Mouse (Mus musculus): ENCODE data around the gene Lrp1. TPM values are rescaled to one million over a fixed set of nuclear protein-coding genes. Genes with fewer than 3 reads are reported as not detected.
A peak's percentile ranks its signal among the peaks of the same experiment; 100 is the strongest.

Lrp1 gene
- total RNA-seq, 2 experiments from 2014 or later, result 341 to 357 TPM

DNA sequence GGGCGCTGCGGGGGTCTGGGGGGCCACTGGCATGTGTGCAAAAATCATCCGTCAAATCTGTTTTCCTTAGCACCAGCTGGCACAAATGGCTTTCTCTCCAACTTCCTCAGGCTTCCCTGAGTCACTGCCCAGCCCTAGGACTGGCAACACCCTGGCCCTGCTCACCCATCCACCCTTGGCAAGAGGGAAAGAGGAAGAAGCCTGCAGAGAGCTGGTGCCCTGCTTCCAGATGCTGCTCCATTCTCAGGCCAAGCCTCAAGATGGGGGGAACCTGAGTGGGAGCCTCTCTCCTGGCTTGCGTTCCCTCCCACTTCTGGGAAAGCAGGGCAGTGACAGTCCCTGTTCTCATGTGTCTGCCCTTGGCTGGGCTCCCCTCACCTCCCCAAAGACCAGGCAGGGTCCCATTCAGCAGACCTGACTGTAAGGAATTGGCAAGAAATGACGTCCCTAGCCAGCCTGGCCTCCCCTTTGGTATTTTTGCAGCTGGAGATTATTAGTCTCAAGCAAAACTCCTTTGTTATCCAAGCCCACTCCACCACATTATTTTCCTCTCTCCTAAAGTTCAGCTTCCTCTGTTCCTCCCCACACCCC lies 23.5 kb downstream of the Lrp1 start:
- Histone ChIP-seq H3K4me3 (no peak overlapping the region), H3K27ac (peak overlapping the region; percentile 86)
- DNase-seq (ENCODE audit: extremely low spot score in 1 of 2, low spot score in 2 of 2), result no peak
- no peak for TF ChIP-seq CTCF (IDR thresholded peaks at IDR 0.05)
- intact Hi-C loops (cut with DNase I), result no loop called here

DNA sequence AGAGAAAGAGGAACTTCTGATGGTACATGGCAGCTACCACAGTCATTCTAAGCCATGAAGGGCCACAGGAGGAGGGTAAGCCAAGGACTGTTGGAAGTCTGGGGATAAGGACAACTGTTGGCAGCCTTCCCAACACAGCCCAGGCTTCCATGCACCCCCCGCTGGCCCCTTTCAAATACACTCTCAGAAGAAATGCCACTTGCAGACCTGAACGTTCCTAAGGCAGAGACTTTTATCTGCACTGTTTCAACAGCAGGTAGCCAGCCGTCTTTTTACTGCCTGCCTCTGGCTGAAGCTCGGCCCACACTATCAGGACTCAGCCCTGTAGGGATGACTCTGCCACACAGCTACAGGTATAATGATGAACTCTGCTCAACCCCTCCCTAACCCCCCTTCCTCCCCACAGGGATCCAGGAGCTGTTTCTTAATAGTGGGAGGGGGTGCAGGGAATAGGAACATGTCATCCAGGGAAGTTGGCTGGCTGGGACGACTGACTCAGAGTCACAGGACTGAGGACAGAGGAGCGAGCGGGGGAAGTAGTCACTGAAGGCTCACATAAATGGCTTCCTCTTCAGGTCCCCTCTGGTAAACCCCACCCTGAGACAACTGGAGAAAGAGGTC lies 24.5 kb downstream of the Lrp1 start:
- H3K27ac ChIP-seq, result peak overlapping the region; percentile 87
- intact Hi-C loops (cut with DNase I), result loop anchor here (1.0 kb wide), 1 partner anchor 19 kb away; no protein-coding TSS in a partner anchor
- no peak for DNase-seq (ENCODE audit: extremely low spot score in 1 of 2, low spot score in 2 of 2)
- no peak overlapping the region for H3K4me3 ChIP-seq
- TF ChIP-seq CTCF (IDR thresholded peaks at IDR 0.05), result no peak

DNA sequence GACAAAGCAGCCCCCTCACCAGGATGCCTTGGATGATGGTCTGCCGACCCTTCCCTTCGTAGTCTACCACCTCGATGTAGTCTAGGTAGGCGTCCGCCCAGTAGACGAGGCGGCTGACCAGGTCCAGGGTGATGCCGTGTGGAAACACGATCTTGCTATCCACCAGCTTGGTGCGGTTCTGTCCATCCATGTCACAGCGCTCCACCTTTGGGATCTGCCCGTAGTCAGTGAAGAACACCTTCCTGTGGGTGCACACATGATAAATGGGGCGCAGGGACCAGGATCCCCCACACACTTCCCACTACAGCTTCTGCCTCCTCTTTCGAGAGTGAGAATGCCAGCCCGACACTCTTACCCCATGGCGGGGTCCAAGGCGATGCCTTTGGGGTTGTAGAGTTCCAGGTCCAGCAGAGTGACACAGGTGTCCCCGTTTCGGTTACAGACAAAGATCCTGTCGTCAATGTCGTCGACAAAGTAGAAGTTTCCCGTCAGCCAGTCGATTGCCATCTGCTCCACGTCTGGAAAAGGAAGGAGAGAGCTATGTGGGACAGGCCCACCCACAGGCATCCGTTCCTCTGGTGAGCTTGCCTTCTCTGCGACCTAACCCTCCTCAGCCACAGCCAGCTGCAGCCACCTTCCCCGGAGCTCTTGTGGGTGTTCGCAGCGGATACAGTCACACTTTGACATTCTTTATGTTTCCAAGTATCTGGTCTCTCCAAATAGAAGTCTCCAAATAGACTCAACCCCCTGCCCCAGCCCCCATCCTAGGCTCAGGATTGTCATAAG lies 25.8 kb downstream of the Lrp1 start:
- intact Hi-C loops (cut with DNase I), result no loop called here
- H3K27ac ChIP-seq, result peak overlapping the region; percentile 87
- no peak for TF ChIP-seq CTCF (IDR thresholded peaks at IDR 0.05)
- peak in 1 of 2 experiments; percentile 58 for DNase-seq (ENCODE audit: extremely low spot score in 1 of 2, low spot score in 2 of 2)
- H3K4me3 ChIP-seq, result no peak overlapping the region

DNA sequence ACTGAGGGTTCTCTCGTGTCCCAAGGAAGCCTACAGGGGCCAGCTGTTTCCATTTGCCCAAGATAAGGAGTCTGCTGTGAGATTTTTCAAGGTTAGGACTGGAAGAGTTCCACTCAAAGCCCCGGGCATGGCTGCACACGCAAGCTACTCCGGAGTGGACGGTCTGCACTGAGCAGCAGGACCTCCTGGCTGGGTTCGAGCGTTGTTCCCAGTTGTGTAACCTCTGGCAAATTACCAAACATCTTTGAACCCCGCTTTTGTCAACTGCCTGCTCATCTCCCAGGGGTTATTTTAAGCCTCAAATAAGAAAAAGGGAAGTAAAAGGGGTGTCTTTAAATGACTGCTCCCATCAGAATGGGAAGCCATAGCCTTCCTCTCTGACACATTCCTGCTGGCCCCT lies 26.5 kb downstream of the Lrp1 start:
- TF ChIP-seq CTCF (IDR thresholded peaks at IDR 0.05), result no peak
- no peak overlapping the region for H3K4me3 ChIP-seq
- no peak for DNase-seq (ENCODE audit: extremely low spot score in 1 of 2, low spot score in 2 of 2)
- intact Hi-C loops (cut with DNase I), result no loop called here
- peak overlapping the region; percentile 87 for H3K27ac ChIP-seq

DNA sequence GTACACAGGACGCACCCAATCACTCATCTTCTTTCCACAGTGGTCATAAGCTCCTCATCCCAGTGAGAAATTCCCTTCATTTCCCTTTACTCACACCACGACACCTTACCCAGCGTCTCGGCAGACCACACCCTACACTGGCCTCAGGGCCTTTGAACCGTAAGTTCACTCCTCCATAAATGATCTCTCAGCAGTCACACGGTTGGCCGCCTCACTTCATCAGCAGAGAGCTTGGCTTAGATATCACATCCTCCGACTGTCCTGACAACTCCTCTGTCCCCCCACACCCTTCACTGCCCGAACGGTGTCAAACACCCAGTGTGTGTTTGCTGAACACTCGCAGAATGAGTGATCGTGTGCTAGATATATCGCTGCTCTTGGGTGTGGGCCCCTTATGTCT lies 28.1 kb downstream of the Lrp1 start:
- no peak overlapping the region for H3K27ac ChIP-seq
- H3K4me3 ChIP-seq, result no peak overlapping the region
- intact Hi-C loops (cut with DNase I), result no loop called here
- TF ChIP-seq CTCF (IDR thresholded peaks at IDR 0.05), result no peak
- DNase-seq (ENCODE audit: extremely low spot score in 1 of 2, low spot score in 2 of 2), result no peak

DNA sequence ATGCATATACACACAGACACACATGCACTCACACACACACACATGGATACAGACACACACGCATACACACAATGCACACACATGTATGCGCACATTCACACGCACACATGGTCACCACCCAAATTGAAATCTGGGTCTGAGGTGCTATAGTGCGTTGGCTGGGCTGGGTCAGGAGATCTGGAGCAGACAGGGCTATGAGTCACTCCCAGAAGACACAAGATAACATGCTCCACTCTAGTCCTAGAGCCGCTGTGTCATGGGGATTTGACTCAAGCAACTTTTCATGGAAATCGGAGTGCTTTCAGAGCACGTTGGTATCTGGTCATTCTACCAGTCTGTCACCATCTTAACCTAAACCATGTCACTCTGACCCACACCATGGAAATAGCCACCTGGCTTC lies 28.5 kb downstream of the Lrp1 start:
- intact Hi-C loops (cut with DNase I), result no loop called here
- H3K27ac ChIP-seq, result no peak overlapping the region
- TF ChIP-seq CTCF (IDR thresholded peaks at IDR 0.05), result no peak
- DNase-seq (ENCODE audit: extremely low spot score in 1 of 2, low spot score in 2 of 2), result no peak
- no peak overlapping the region for H3K4me3 ChIP-seq

DNA sequence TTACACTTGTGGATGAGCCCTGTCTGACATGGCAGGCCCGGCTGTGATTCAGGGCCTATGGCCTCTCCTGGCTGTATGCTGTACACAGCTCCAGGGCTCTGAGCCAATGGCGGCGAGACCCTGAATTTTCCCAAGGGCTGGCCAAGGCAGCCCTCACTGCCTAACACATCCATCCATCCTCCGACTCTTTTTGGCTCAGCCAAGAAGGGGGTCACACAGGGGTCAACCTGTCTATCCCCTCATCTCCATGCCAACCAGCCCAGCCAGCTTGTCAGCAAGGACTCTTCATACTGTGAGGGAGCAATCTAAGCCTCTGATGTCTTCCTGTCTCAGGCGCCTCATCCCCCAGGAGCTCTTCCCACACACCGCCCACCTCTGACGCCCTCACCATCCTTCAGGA lies 29.4 kb downstream of the Lrp1 start:
- peak overlapping the region; percentile 15 for H3K27ac ChIP-seq
- no peak for TF ChIP-seq CTCF (IDR thresholded peaks at IDR 0.05)
- no peak for DNase-seq (ENCODE audit: extremely low spot score in 1 of 2, low spot score in 2 of 2)
- H3K4me3 ChIP-seq, result no peak overlapping the region
- intact Hi-C loops (cut with DNase I), result no loop called here

DNA sequence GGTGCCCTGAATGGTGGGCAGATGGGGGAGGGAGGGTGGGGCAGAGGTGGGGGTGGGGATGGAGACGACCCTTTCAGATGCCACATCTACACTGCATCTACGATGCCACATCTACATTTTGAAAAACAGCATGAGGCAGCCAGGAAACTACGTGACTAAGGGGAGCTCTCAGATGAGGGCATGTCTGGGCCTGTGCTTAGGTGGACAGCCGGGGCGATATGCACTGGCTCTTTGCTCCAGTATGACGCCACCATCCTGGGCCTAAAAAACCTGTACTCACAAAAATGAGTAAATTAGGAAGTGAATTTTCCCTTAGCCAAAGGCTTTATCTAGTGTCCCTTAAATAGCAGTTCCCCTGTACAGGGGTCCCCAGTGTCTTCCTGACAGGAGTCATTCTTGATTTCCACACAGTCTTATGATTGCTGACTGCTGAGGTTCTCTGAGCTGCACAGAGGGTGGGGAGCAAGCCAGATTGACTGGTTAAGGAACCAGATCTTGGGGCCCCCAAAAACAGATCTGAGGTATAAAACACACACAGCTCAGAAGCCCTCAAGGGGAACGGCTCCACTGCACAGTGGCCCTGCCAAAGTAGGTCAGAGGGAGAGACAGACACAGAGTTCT lies 30.0 kb downstream of the Lrp1 start:
- Histone ChIP-seq H3K4me3 (no peak overlapping the region), H3K27ac (peak overlapping the region; percentile 2; the same call in 1 of the 2 replicates)
- no peak for TF ChIP-seq CTCF (IDR thresholded peaks at IDR 0.05)
- intact Hi-C loops (cut with DNase I), result no loop called here
- no peak for DNase-seq (ENCODE audit: extremely low spot score in 1 of 2, low spot score in 2 of 2)

DNA sequence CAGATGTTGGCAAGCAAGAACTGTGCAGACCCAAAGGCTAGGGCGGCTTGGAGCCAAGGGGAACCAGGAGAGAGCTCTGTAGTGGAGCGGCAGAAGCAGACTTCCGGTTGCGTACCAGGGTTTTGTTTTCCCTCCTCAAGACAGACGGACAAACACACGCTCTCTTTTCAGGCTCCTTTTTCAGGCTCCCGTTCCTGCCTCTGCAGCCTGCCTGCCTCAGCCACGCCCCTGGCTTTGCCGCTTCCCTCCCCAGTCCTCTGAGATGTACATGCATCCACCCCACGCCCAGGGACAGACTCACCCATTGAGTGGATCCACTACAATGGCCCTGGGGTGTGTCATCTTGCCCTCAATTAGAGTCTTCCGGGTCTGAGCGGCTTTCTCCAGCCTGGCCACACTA lies 30.7 kb downstream of the Lrp1 start:
- Histone ChIP-seq H3K27ac (no peak overlapping the region), H3K4me3 (no peak overlapping the region)
- intact Hi-C loops (cut with DNase I), result no loop called here
- no peak for DNase-seq (ENCODE audit: extremely low spot score in 1 of 2, low spot score in 2 of 2)
- TF ChIP-seq CTCF (IDR thresholded peaks at IDR 0.05), result no peak

DNA sequence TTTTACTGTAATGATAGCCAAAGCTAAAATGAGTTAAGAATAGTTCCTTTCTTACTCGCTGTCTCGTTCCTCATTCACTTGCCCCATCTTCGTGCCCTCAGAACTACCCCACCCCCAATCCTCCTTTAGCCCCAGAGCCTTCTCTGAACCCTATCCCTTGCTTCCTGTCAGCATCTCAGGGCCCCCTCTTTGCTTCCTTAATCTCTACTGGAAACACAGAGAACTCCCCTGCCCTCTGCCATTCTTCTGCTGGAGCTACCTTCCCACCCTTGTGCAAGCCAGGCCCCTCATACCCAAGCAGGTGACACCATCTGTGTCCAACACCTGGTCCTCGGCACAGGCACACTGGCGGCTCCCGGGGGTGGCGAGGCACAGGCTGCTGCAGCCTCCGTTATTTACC lies 33.2 kb downstream of the Lrp1 start:
- intact Hi-C loops (cut with DNase I), result no loop called here
- no peak for DNase-seq (ENCODE audit: extremely low spot score in 1 of 2, low spot score in 2 of 2)
- Histone ChIP-seq H3K4me3 (no peak overlapping the region), H3K27ac (no peak overlapping the region)
- no peak for TF ChIP-seq CTCF (IDR thresholded peaks at IDR 0.05)

DNA sequence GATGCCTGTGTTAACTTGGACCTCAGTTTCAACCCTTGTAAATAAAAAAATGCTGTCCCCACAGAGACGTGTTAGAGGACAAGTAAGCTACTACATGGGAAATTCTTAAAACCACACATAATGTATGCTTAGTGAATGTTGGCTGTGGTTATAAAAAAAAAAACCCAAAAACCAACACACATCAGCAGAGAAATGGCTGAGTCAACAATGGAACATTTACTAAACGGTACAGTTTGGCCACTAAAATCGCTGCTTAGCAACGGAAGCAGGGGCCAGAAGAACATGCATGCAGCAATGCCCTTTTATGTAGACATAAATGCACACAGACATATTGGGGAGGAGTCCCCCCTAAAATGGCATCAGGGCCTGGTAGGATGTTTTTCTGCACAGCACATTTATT lies 34.7 kb downstream of the Lrp1 start:
- no peak for DNase-seq (ENCODE audit: extremely low spot score in 1 of 2, low spot score in 2 of 2)
- intact Hi-C loops (cut with DNase I), result no loop called here
- Histone ChIP-seq H3K27ac (no peak overlapping the region), H3K4me3 (no peak overlapping the region)
- TF ChIP-seq CTCF (IDR thresholded peaks at IDR 0.05), result no peak

DNA sequence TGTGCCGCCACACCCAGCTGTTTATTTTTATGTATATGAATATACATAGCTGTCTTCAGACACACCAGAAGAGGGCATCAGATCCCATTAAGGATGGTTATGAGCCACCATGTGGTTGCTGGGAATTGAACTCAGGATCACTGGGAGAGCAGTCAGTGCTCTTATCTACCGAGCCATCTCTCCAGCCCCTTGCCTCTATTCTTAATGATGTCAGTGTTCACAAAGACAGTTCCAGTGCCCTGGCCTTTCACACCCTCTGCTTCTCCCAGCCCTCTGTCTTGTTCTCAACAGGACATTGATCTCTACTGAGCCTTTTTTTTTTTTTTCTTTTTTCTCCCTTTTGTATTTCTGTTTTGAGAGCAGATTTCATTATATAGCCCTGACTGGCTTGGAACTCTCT lies 35.4 kb downstream of the Lrp1 start:
- no peak; the same call in 1 of the 2 replicates for TF ChIP-seq CTCF (IDR thresholded peaks at IDR 0.05)
- intact Hi-C loops (cut with DNase I), result no loop called here
- H3K27ac ChIP-seq, result no peak overlapping the region
- no peak overlapping the region for H3K4me3 ChIP-seq
- no peak for DNase-seq (ENCODE audit: extremely low spot score in 1 of 2, low spot score in 2 of 2)
